ENCODE assay signal across 8 mouse cellular contexts in the genomic region with DNA sequence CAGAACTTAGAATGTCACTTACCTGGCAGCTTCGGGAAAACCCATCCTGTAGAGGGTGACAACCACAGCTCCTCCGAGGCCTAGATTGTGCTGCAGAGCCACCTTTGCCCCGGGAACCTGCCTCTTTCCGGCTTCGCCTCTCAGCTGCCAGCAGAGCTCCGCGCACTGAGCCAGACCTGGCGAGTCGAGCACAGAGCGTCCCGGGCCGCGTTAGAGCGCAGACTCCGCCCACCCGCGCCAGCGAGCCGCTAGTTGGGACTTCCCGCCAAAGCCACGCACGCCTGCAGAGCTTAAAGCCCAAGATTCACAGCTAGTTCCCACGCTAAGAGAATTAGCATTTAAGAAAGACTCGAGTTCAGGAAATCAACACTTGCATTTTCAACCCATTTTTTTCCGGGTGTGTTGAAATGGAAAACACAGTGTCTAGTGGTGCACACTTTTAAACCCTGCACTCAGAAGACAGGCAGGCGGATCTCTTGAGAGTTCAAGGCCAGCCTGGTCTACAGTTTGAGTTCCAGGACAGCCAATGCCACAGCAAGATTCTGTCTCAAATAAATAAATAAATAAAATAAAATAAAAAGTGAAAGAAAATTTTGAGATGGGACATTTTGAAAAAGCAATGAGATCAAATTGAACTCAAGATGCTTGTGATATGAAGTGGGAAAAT. TPM values are rescaled to one million over a fixed set of nuclear protein-coding genes. Genes with fewer than 3 reads are reported as not detected.
DNase-seq lines count a peak whose midpoint lies in the region; ATAC-seq lines count a peak whose summit lies in the region.

No protein-coding gene starts in this region.

- no peaks in the 10 kb centered on the region for H3K27me3 ChIP-seq in hindbrain, embryonic 16.5 days (replicated peaks; ENCODE audit: control insufficient read depth, insufficient read depth, low read length)

- H3K79me2 ChIP-seq in macrophage (ENCODE audit: inconsistent target), result peaks cover 45% of the 10 kb centered on the region

- H3K9me3 ChIP-seq in hindbrain, embryonic 16.5 days (ENCODE audit: control insufficient read depth, low read length), result no peaks in the 10 kb centered on the region

- 0 out of 2 replicates have a peak, but pooled peaks cover 2% of the 10 kb centered on the region for H3K36me3 ChIP-seq in hindbrain, embryonic 16.5 days (ENCODE audit: control insufficient read depth, insufficient read depth, low read length)
- H3K36me3 ChIP-seq in macrophage (ENCODE audit: inconsistent target), result 0 out of 2 replicates have a peak, but pooled peaks cover 1% of the 10 kb centered on the region

- WGBS in hindbrain, embryonic 16.5 days, result 2% methylated on average over 26 of the region's 26 CpGs
- WGBS in macrophage (ENCODE audit: missing documents), result under 1% methylated on average over 26 of the region's 26 CpGs

- DNase-seq in R1 (ENCODE audit: low read depth, low spot score), result peak; percentile 96
- peak; percentile 95 to 98 for DNase-seq in cerebellum, postnatal 25 days
- DNase-seq in frontal cortex, postnatal 36 days (ENCODE audit: low spot score in 2 of 2), result peak; percentile 94 to 95
- DNase-seq in left cerebral cortex, adult 18-20 months (ENCODE audit: low spot score in 2 of 2), result peak; percentile 95
- DNase-seq in right cerebral cortex, adult 18-20 months, result peak; percentile 97
- DNase-seq in urinary bladder, postnatal 10 days (ENCODE audit: low spot score), result peak; percentile 78

- 0 out of 2 replicates have a peak overlapping the region, but pooled peaks have one; percentile 48 for H3K27ac ChIP-seq in hindbrain, embryonic 16.5 days (ENCODE audit: low read depth, low read length)
- peak overlapping the region; percentile 44 for H3K27ac ChIP-seq in macrophage

- peak overlapping the region; percentile 89 for H3K4me2 ChIP-seq in hindbrain, embryonic 16.5 days (ENCODE audit: low read length)

- peak; percentile 99 for ATAC-seq in hindbrain, embryonic 16.5 days

- peaks cover 12% of the 10 kb centered on the region for H3K4me1 ChIP-seq in hindbrain, embryonic 16.5 days (ENCODE audit: control insufficient read depth, insufficient read depth, low read depth, low read length)

- H3K9ac ChIP-seq in hindbrain, embryonic 16.5 days (ENCODE audit: low read depth, low read length), result peak overlapping the region; percentile 62

- H3K4me3 ChIP-seq in hindbrain, embryonic 16.5 days (ENCODE audit: low read length), result peak overlapping the region; percentile 56
- H3K4me3 ChIP-seq in macrophage (ENCODE audit: inconsistent target), result peak overlapping the region; percentile 83

RNA-seq across cellular contexts. Expression of gene Podn, which starts 24.9 kb away (rescaled TPM):
- 0.29 and 0.62 TPM in 2 replicates for polyA plus RNA-seq in hindbrain, embryonic 16.5 days (2015; fragmentation: Nextera tagmentation; extraction: Ambion mirVana)
- total RNA-seq in left cerebral cortex, adult 18-20 months (2021), result 1 to 10 TPM; 8.2 to 9.3 TPM
- total RNA-seq in macrophage (2018; cell fraction: chromatin; rRNA removed), result 1 to 10 TPM in 1 of 26 experiments, not detected in 25; 4.2 TPM
- total RNA-seq in macrophage (2018; cell fraction: cytosol; rRNA removed), result not detected
- total RNA-seq in macrophage (2018; cell fraction: nucleus; rRNA removed), result 1 to 10 TPM in 1 of 26 experiments, not detected in 25; 1.2 TPM
- not detected in 3 replicates for polyA plus RNA-seq in macrophage (2018)

Comparison
In these comparisons a context has a peak if more than half of its experiments do, and no peak if none do; other contexts are left out.
1. Peak in every context shown above with its lines: DNase-seq, ATAC-seq, H3K4me3 ChIP-seq and H3K27ac ChIP-seq.